Mouse (Mus musculus): ENCODE data around the gene Lmtk3. TPM values are rescaled to one million over a fixed set of nuclear protein-coding genes. Genes with fewer than 3 reads are reported as not detected.
A peak's percentile ranks its signal among the peaks of the same experiment; 100 is the strongest.

The Lmtk3 gene
- not detected in 2 replicates for total RNA-seq (2017)

DNA sequence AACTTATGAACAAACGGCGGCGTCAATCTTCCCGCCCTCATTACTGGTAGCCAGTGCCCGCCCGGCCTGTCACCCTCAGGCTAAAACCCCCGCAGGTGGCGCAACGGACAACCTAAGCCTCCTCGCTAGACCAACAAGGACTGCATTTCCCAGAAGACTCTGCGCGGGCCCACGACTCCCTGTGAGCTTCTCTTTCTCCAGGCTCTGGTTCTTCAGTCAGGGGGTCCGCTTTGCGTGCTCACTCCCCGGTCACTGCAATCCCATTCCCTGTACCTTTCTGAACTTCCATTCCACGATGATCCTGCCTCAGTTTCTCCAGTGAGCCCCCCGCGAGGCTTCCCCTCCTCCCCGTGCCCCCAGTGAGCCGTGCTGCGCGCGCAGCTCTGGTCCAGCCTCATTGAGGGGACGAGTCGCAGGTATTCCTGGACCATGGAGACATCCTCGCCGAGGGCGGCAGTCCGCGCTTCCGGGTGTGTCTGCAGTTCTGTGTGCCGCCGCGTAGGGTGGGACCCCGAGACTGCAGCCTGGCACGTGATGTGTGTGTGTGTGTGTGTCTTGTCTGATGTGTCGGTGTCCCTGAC lies at the start of gene Lmtk3:
Gene Lmtk3 (plus strand): TSS at position 228 of the 581 bp plus-strand sequence.
- ATAC-seq (replicated peaks; ENCODE audit: low read depth, poor library complexity, severe bottlenecking), result peak; percentile 53

DNA sequence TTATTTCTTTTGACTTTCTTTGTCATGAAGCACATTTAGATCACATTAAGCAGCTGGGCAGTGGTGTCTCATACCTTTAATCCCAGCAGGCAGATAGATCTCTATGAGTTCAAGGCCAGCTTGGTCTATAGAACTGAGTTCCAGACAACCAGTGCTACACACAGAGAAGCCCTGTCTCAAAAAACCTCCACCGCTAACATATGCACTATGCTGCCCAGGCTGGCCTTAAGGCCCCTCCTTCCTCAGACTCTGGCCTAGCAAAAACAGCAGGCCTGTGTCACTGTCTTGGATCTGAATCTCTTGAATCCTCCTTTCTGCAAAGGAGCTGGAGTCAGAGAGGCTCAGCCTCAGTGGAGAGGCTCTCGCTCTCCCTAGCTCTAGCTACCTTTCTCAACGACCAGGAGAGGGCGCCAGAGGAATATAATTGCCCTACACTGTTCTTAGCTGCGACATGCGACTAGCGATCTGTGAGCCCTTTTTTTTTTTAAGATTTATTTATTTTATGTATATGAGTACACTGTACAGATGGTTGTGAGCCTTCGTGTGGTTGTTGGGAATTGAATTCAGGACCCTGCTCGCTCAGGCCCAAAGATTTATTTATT lies 44.3 kb upstream of the Lmtk3 start:
- peak; percentile 69 for ATAC-seq (replicated peaks; ENCODE audit: low read depth, poor library complexity, severe bottlenecking)

DNA sequence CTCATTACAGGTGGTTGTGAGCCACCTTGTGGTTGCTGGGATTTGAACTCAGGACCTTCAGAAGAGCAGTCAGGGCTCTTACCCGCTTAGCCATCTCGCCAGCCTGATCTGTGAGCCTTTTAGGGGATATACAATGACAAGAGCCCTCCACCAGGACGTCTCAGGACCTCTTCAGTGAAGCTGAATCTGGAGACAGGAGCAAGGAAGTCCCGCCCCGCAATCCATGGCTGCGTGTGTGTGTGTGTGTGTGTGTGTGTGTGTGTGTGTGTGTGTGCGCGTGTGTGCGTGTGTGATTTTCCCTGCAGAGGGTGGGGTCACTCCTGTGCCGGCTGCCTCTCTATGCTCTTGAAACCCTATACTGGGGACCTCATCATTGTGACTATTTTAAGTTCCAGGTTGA lies 43.7 kb upstream of the Lmtk3 start:
- no peak for ATAC-seq (replicated peaks; ENCODE audit: low read depth, poor library complexity, severe bottlenecking)

DNA sequence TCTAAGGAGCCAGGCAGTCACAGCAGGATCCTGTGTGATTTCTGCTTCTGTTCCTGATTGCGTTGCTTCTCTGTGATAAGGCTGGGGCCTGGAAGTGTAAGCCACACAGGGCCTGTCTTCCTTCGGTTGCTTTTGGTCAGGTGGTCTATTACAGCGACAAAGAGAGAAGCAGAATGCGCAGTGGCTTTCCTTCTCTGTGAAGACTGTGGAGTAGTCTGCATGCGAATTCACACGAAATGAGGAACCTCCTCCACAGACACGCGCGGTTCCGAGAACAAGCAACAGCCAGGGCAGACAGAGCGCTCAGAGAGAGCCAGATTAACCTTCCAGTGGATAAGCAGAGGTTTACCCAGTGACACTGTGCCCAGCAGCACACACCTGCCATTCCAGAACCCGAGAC lies 42.2 kb upstream of the Lmtk3 start:
- ATAC-seq (replicated peaks; ENCODE audit: low read depth, poor library complexity, severe bottlenecking), result peak; percentile 27

DNA sequence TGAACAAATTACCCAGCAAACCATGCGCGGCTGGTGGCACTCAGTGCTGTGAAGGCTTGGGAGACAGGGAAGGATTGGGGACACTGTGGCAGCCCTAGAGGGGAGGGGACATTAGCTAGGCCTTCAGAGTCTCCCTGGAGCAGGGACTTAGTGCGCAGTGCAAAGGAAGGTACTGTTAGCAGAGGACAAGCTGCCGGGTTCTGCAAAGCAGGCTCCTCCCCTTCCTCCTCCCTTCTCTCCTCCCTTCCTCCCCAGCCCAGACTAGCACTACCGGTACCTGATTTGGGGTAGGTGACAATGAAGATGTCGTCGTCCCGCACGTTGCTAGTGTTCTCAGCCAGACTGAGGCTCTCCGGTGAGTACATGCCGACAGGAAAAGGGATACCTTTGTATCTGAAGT lies 41.8 kb upstream of the Lmtk3 start:
- peak; percentile 71 for ATAC-seq (replicated peaks; ENCODE audit: low read depth, poor library complexity, severe bottlenecking)

DNA sequence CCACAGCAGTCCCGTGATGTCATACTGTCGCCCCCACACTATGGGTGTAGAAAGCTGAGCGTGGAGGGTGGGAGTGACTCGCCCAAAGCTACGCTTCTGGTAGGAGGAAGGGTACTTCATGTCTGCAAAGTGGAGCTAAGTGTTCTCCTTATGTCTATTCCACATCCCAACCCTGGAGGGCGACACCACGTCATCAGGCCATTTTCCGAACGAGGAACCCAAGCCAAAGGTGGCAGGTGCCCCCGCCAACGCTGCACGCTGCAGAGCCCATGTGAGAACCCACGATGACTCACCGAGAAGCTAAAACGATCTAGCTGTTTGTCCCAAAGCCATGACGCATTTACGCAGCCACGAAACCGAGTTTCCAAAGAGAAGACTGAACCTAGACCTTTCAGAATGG lies 41.2 kb upstream of the Lmtk3 start:
- peak; percentile 33 for ATAC-seq (replicated peaks; ENCODE audit: low read depth, poor library complexity, severe bottlenecking)

DNA sequence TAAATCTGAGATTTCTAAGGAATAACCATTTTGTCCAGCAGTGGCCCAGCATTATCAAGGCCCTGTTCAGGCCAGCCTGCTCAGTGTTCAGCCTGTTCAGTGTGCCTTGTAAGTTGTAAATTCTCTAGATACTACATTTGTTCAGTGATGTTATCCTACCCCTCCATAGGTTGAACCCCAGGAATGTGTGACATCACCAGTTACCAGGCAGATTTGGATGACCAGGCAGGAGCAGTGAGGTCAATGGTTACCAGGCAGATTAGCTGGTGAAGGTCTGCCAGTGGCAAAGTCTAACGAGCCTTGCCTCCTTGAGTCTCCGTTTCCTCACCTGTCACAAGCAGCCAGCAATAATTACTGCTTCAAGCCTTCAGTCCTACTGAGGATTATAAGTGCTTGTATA lies 39.2 kb upstream of the Lmtk3 start:
- ATAC-seq (replicated peaks; ENCODE audit: low read depth, poor library complexity, severe bottlenecking), result peak; percentile 47; the same call in 1 of the 2 replicates

DNA sequence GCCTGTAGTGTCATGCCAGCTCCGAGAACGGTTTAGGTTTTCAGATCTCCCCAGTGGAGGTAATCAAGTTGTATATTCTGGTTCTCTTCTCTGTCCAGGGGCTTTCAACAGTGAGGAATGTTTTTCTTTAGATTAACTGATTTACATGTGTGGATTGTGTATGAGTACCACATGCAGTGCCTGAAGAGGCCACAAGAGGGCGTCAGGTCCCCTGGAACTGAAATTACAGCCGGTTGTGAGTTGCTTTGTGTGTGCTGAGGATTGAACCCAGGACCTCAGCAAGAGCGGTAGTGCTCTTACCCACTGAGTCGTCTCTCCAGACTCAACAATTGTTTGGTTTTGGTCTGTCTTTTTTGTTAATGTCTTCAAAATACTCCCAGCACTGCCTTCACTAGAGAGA lies 37.0 kb upstream of the Lmtk3 start:
- ATAC-seq (replicated peaks; ENCODE audit: low read depth, poor library complexity, severe bottlenecking), result no peak

DNA sequence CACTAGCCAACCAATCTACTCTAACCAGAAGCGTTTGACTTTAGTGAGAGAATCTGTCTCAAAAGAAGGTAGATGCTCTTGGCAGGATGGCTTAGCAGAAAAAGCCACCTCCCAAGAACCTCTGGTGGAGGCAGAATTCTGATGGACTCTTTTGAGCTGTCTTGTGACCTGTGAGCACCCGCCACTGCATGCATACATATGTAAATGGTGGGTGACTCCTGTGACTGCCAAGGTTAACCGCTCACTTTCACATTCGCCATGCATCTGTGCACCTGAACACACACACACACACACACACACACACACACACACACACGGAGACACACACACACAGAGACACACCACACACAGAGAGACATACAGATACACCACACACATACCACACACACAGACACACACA lies 36.1 kb upstream of the Lmtk3 start:
- no peak for ATAC-seq (replicated peaks; ENCODE audit: low read depth, poor library complexity, severe bottlenecking)

DNA sequence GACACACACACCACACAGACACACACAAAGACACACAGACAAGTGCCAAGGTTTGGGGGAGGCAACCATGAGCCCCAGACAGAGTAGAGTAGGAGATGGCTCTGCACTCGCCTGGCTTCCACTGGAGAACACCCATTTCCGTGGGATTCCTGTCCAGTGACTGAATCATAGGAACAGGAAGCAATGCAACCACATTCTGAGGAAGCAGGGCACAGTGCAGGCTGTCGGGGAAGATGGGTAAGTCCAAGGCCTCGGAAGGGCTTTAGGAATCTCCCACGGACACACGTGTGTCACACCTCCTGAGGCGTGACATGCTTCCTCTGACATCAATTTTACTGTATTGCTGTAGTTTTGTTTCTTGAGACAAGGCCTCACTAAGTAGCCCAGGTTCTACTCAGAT lies 35.4 kb upstream of the Lmtk3 start:
- ATAC-seq (replicated peaks; ENCODE audit: low read depth, poor library complexity, severe bottlenecking), result no peak

DNA sequence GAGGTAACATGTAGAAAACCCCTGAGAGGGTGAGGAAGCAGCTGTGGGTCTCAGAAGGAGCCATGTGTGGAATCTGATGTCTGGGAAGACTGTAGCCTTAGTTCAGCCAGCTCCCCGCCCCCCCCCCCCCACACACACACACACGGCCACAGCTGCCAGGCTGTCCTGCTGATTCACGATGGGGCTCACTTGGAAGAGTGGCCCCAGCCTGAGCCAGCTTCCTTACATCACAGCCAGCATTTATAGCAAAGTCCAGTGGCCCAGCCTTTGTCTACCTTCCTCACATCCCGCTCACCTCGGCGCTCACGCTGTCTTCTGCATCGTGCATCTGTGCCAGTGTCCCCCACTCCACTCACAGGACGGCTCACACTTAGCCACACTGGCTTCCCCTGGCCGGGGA lies 34.1 kb upstream of the Lmtk3 start:
- ATAC-seq (replicated peaks; ENCODE audit: low read depth, poor library complexity, severe bottlenecking), result 0 out of 2 replicates have a peak, but pooled peaks have one; percentile 32

DNA sequence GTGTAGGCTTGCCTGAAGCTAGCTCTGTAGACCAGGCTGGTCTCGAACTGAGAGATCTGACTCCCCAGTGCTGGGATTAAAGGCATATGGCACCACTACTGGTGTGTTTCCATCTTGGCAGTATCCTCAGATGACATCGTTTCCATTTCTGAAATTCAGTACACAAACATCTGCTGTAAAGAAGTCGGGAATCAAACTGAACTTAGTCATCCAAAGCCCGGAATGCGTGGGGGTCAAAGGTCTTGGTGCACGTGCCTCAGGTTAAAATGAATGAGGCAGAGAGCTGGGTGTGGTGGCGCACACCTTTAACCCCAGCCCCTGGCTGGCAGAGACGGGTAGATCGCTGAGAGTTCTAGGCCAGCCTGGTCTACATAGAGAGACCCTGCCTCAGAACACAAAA lies 33.4 kb upstream of the Lmtk3 start:
- ATAC-seq (replicated peaks; ENCODE audit: low read depth, poor library complexity, severe bottlenecking), result no peak

DNA sequence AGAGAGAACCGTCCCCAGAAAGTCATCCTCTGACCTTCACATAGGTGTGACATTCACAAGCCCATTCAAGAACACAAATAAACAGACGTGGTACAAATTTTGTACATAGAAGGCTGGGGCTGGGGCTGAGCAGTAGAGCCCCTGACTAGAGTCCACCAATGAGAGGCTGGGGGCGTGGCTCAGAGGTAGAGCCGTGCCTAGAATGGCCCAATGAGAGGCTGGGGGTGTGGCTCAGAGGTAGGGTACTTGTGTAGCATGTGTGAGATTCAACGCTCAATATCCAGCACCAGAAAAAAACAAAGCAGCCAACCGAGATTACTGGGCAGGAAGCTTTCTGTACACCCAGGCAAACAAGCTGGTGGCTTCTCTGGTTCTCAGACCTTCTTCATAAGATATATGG lies 27.8 kb upstream of the Lmtk3 start:
- ATAC-seq (replicated peaks; ENCODE audit: low read depth, poor library complexity, severe bottlenecking), result no peak

DNA sequence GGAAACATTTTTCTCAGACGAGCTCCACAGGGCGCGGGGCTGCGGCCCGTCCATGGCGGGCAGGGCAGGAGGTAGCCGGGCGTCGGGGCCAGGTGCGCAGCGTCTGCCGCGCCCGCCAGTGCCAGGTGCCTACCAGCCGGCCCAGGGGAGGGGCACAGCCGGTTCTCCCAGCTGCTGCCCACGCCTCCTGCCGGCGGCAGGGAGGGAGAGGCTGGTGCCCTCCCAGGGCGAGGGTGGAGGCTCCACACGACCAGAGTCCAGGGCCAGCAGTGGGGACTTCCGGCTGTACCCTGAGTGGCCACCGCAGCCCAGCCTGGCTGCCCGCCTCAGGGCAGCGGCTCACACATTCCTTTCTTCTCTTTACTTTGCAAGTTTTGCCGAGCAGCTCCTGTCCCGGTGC lies 24.1 kb upstream of the Lmtk3 start:
- ATAC-seq (replicated peaks; ENCODE audit: low read depth, poor library complexity, severe bottlenecking), result no peak

DNA sequence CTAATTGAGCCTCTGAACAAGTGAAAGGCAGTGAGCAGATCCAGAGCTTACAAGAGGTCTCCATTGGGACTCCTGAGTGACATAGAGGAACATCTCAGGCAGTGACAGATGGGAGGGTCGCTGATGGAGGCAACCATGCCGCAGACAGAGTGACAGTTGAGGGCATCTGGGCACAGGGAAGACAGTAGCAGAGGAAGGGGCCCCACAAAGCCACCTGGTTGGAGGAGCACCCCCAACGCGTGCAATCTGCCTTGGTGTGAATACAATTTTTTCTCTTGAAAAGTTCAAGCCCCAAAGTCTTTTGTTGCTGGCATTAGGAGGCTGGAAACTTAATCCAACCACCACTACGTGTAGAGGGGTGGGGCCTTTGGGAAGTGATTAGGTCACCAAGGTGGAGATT lies 23.4 kb upstream of the Lmtk3 start:
- no peak for ATAC-seq (replicated peaks; ENCODE audit: low read depth, poor library complexity, severe bottlenecking)

DNA sequence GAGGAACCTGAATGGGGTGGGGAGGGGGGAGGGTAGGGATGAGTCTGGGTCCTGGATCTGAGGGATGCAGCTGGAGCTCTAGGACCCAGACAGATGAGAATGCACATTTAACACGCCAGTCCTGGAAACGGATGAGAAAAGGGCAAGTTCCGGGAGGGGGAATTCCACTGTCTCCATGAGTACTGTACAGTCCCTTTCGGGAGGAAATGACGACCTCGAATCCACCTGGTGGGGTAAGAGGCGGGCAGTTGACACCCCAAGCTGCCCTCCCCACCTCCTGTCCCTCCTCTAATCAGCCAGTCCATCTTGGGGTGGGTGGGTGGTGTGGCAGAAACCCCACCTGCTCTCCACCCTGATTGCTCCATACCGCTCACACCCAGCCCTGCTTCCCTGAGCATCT lies 17.5 kb upstream of the Lmtk3 start:
- ATAC-seq (replicated peaks; ENCODE audit: low read depth, poor library complexity, severe bottlenecking), result no peak

DNA sequence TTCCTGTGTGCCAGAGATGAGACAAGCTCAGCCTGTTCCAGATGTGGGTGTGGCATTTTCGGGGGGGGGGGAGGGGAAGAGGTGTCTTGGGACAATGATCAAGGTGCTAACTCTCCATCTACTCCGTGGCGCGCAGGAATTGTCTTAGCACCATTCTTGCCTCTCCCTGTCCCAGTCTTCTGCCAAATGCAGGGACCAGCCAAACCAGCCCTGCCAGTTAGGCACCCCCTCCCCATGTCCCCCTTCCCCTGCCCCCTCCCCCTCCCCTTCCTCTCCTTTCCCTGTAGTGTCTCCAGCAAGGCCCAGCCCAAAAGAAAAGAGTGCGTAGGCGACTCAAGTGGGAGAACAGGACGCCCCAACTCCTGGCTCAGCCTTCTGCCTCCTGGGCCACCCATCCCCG lies 16.8 kb upstream of the Lmtk3 start:
- no peak for ATAC-seq (replicated peaks; ENCODE audit: low read depth, poor library complexity, severe bottlenecking)

DNA sequence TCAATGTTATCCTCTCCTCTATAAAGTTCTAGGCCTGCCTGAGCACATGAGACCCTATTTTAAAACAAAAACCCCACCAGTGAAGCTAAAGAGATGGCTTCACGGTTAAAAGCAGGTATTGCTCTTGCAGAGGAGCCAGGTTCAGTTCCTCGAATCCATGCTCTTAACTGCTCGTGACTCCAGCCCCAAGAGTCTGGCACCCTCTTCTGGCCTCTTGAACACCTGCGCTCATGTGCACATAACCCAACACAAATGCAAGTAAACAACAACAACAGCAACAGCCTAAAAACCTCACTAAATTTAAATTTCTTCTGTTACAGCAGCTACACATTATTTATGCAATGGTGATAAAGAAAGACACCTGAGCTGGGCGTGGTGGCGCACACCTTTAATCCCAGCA lies 16.0 kb upstream of the Lmtk3 start:
- no peak for ATAC-seq (replicated peaks; ENCODE audit: low read depth, poor library complexity, severe bottlenecking)

DNA sequence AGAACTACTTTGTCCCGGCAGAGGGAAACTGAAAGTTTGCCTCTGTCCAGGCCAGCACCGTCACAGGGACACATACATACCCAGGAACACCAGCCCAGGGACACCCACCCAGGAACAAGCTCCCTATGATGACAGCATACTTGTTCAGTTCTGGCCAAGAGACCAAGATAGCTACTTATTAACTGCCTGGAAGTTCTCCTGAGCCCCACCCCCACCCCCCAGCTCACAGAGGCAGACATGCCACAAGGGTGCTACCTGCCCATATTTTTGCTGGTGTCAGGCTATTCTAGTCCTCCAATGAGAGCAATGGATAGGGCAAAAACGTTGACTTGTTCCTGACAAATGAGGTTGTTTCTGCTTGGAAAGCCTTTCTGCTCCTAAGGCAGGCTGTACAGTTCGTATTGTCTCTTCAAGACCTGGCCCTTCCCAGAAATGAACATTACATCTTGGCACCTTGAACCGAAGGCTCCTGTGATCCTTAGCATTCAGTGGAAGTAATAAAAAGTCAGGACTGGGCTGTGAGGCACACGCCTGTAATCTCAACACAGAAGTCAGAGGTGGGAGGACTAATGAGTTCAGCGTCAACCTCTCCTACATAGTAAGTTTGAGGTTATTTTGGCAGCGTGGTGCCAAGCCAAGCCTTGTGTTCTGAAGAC lies 13.0 kb upstream of the Lmtk3 start:
- no peak for ATAC-seq (replicated peaks; ENCODE audit: low read depth, poor library complexity, severe bottlenecking)

DNA sequence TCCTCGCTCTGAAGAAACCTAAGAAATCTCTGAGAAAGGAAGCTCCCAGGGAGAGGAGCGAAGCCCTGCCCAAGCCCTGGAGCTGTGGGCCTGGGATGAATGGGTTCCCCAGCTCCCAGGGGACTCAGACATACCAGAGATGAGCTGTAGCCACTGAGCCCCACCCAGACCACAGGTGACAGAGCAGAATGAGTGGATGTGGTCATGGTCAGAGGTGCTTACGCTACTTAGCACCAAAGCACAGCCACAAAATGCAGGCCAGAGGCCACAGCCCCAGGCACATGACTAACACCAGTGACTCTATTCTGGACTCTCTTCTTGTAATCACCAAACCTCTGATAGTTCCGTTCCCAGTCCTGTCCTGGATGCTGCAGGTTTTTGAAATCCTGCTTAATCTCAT lies 12.4 kb upstream of the Lmtk3 start:
- peak; percentile 39; the same call in 1 of the 2 replicates for ATAC-seq (replicated peaks; ENCODE audit: low read depth, poor library complexity, severe bottlenecking)

DNA sequence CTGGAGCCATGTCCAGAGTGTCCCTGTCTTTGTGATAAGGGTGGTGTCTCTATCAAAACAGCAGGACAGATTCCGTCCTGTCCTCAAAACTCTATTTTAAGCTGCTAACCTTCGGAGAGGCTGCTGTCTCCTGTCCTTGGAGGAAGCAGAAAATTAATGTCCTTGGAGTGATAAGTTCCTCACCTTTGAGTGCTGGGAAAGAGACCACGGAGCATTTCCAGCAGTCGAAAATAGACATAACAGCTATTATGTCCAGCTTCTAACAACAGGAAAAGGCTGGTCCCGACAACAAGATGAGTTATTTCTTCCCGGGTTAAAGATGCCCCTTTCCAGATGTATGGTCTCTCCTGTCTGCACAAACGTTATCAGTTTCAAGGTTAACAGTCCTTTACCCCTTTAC lies 8.3 kb upstream of the Lmtk3 start:
- no peak for ATAC-seq (replicated peaks; ENCODE audit: low read depth, poor library complexity, severe bottlenecking)

Measured in common myeloid progenitor, adult 5-6 weeks (primary cell).